Mouse (Mus musculus): ENCODE results near the gene Sumo2. TPM values are rescaled to one million over a fixed set of nuclear protein-coding genes. Genes with fewer than 3 reads are reported as not detected.
A peak's percentile ranks its signal among the peaks of the same experiment; 100 is the strongest.

Sumo2 gene
- total RNA-seq (2014; rRNA removed): 543 and 643 TPM in 2 replicates
- 972 and 1,028 TPM in 2 replicates for polyA plus RNA-seq (2015; fragmentation: Nextera tagmentation; extraction: Ambion mirVana)

GRCm38 (mm10) chr11:115536038-115536681 lies at the start of gene Sumo2:
Gene Sumo2, minus strand, starts transcription at chr11:115536276.
- Histone ChIP-seq H3K9me3 (ENCODE audit: low read length) (no peaks in the 10 kb centered on the region), H3K36me3 (ENCODE audit: insufficient read depth, low read length) (0 out of 2 replicates have a peak, but pooled peaks cover 5% of the 10 kb centered on the region), H3K4me1 (ENCODE audit: insufficient read depth, low read length) (0 out of 2 replicates have a peak, but pooled peaks cover 4% of the 10 kb centered on the region), H3K27me3 (ENCODE audit: insufficient read depth, low read length) (no peaks in the 10 kb centered on the region), H3K4me3 (ENCODE audit: low read depth, low read length) (peak within 1 kb of the TSS; percentile 76), H3K27ac (ENCODE audit: low read depth, low read length) (peak within 1 kb of the TSS; percentile 99), H3K4me2 (ENCODE audit: low read depth, low read length, poor library complexity, severe bottlenecking) (peak within 1 kb of the TSS; percentile 77), H3K9ac (replicated peaks; ENCODE audit: low read length, poor library complexity, severe bottlenecking) (peak within 1 kb of the TSS; percentile 90)
- DNase-seq (ENCODE audit: low spot score): peak; percentile 98
- ATAC-seq (ENCODE audit: low FRiP score): peak; percentile 92
- WGBS: under 1% methylated on average over 34 of the region's 70 CpGs
- no peak for TF ChIP-seq CTCF (IDR thresholded peaks at IDR 0.05)

- DNase-seq (ENCODE audit: low spot score): no peak
- peaks cover 91% of the 10 kb centered on the region for H3K36me3 ChIP-seq (ENCODE audit: insufficient read depth, low read length)
Measured at GRCm38 (mm10) chr11:115585573-115586100, 49.6 kb upstream of the Sumo2 start.

GRCm38 (mm10) chr11:115584376-115585073 lies 48.4 kb upstream of the Sumo2 start:
- no peak overlapping the region for H3K9ac ChIP-seq (replicated peaks; ENCODE audit: low read length, poor library complexity, severe bottlenecking)
- H3K27ac ChIP-seq (ENCODE audit: low read depth, low read length): no peak overlapping the region
- no peak overlapping the region for H3K4me2 ChIP-seq (ENCODE audit: low read depth, low read length, poor library complexity, severe bottlenecking)
- peaks cover 83% of the 10 kb centered on the region for H3K36me3 ChIP-seq (ENCODE audit: insufficient read depth, low read length)
- no peaks in the 10 kb centered on the region for H3K9me3 ChIP-seq (ENCODE audit: low read length)
- no peak overlapping the region for H3K4me3 ChIP-seq (ENCODE audit: low read depth, low read length)
- no peaks in the 10 kb centered on the region for H3K4me1 ChIP-seq (ENCODE audit: insufficient read depth, low read length)
- no peak for TF ChIP-seq CTCF (IDR thresholded peaks at IDR 0.05)
- ATAC-seq (ENCODE audit: low FRiP score) (no peak), DNase-seq (ENCODE audit: low spot score) (no peak)
- 89% methylated on average over 10 of the region's 10 CpGs for WGBS
- H3K27me3 ChIP-seq (ENCODE audit: insufficient read depth, low read length): no peaks in the 10 kb centered on the region

More at GRCm38 (mm10) chr11:115585573-115586100, 49.6 kb upstream of the Sumo2 start:
- H3K4me2 ChIP-seq (ENCODE audit: low read depth, low read length, poor library complexity, severe bottlenecking): no peak overlapping the region
- no peak overlapping the region for H3K9ac ChIP-seq (replicated peaks; ENCODE audit: low read length, poor library complexity, severe bottlenecking)
- no peaks in the 10 kb centered on the region for H3K9me3 ChIP-seq (ENCODE audit: low read length)
- no peaks in the 10 kb centered on the region for H3K27me3 ChIP-seq (ENCODE audit: insufficient read depth, low read length)
- no peaks in the 10 kb centered on the region for H3K4me1 ChIP-seq (ENCODE audit: insufficient read depth, low read length)
- WGBS: 93% methylated on average over 7 of the region's 7 CpGs
- H3K27ac ChIP-seq (ENCODE audit: low read depth, low read length): no peak overlapping the region
- no peak for TF ChIP-seq CTCF (IDR thresholded peaks at IDR 0.05)
- no peak for ATAC-seq (ENCODE audit: low FRiP score)
- H3K4me3 ChIP-seq (ENCODE audit: low read depth, low read length): no peak overlapping the region

GRCm38 (mm10) chr11:115582913-115583606 lies 47.0 kb upstream of the Sumo2 start:
- Histone ChIP-seq H3K9ac (replicated peaks; ENCODE audit: low read length, poor library complexity, severe bottlenecking) (no peak overlapping the region), H3K36me3 (ENCODE audit: insufficient read depth, low read length) (peaks cover 82% of the 10 kb centered on the region), H3K27me3 (ENCODE audit: insufficient read depth, low read length) (no peaks in the 10 kb centered on the region), H3K4me1 (ENCODE audit: insufficient read depth, low read length) (no peaks in the 10 kb centered on the region), H3K27ac (ENCODE audit: low read depth, low read length) (no peak overlapping the region), H3K4me3 (ENCODE audit: low read depth, low read length) (no peak overlapping the region), H3K4me2 (ENCODE audit: low read depth, low read length, poor library complexity, severe bottlenecking) (no peak overlapping the region), H3K9me3 (ENCODE audit: low read length) (no peaks in the 10 kb centered on the region)
- TF ChIP-seq CTCF (IDR thresholded peaks at IDR 0.05): no peak
- no peak for DNase-seq (ENCODE audit: low spot score)
- no peak for ATAC-seq (ENCODE audit: low FRiP score)
- 77% methylated on average over 10 of the region's 10 CpGs for WGBS

- Histone ChIP-seq H3K36me3 (ENCODE audit: insufficient read depth, low read length) (peaks cover 43% of the 10 kb centered on the region), H3K9ac (replicated peaks; ENCODE audit: low read length, poor library complexity, severe bottlenecking) (no peak overlapping the region), H3K4me3 (ENCODE audit: low read depth, low read length) (no peak overlapping the region), H3K27me3 (ENCODE audit: insufficient read depth, low read length) (no peaks in the 10 kb centered on the region), H3K9me3 (ENCODE audit: low read length) (no peaks in the 10 kb centered on the region), H3K4me1 (ENCODE audit: insufficient read depth, low read length) (no peaks in the 10 kb centered on the region), H3K27ac (ENCODE audit: low read depth, low read length) (no peak overlapping the region), H3K4me2 (ENCODE audit: low read depth, low read length, poor library complexity, severe bottlenecking) (no peak overlapping the region)
- ATAC-seq (ENCODE audit: low FRiP score) (no peak), DNase-seq (ENCODE audit: low spot score) (no peak)
- no peak for TF ChIP-seq CTCF (IDR thresholded peaks at IDR 0.05)
Measured at GRCm38 (mm10) chr11:115579080-115579479, 43.0 kb upstream of the Sumo2 start.

Data from midbrain, postnatal 0 days (tissue).